Mouse (Mus musculus) lung, postnatal 0 days (tissue): ENCODE data around the gene Ep300.

Source experiments
- CTCF ChIP-seq: IDR thresholded peaks from 2 replicates; pipeline ENCODE4 v1.5.1; 2016; ENCODE audit warnings: antibody characterized with exemption, mild to moderate bottlenecking
- EP300 ChIP-seq: IDR thresholded peaks from 2 replicates; pipeline ENCODE4 v1.6.1; 2016; ENCODE audit warnings: antibody characterized with exemption, mild to moderate bottlenecking, control low read depth

GRCm38 (mm10) chr15:81605241-81605640 lies 20.1 kb downstream of the Ep300 start:
- no peak for TF ChIP-seq EP300
- TF ChIP-seq CTCF = no peak
